Mouse (Mus musculus): ENCODE measurements at regions not wholly inside any gene's neighbourhood (a gene's known extent, or its start where the extent isn't known, plus 50 kb on each side); places are given as distances from the start of the nearest gene placed in this dataset.

- TF ChIP-seq POLR2A (IDR thresholded peaks at IDR 0.05; ENCODE audit: insufficient read depth, low read depth, low read length) (no peak), CTCF (IDR thresholded peaks at IDR 0.05) (no peak), EP300 (IDR thresholded peaks at IDR 0.05; ENCODE audit: insufficient read depth, low read depth, low read length) (no peak)
These were observed 163.4 kb downstream of the Fam76b start for GRCm38 (mm10) chr9:13990960-13991359.

All from heart, adult 2 months (tissue).